Mouse (Mus musculus) midbrain, embryonic 13.5 days (tissue): ENCODE results near the gene Xpnpep2. TPM values are rescaled to one million over a fixed set of nuclear protein-coding genes. Genes with fewer than 3 reads are reported as not detected.

Source experiments
- ATAC-seq: fragments of 200-750 bp; cut with Nextera tagmentation; 2 replicates; pipeline ENCODE4 v1.8.0; 2017; ENCODE audit warnings: mild to moderate bottlenecking, moderate TSS enrichment, moderate library complexity
- H3K27ac ChIP-seq: fragments of 300-500 bp; sonication (generic); 2 replicates; pipeline ENCODE4 v1.5.1; 2015; ENCODE audit warnings: inconsistent platforms, mild to moderate bottlenecking, moderate library complexity
- H3K27me3 ChIP-seq: fragments of 300-500 bp; sonication (generic); 2 replicates; pipeline ENCODE4 v1.6.1; 2015; ENCODE audit warnings: mild to moderate bottlenecking, inconsistent platforms
- H3K36me3 ChIP-seq: fragments of 300-500 bp; sonication (generic); 2 replicates; pipeline ENCODE4 v1.6.1; 2015; ENCODE audit warnings: mild to moderate bottlenecking, inconsistent platforms
- H3K4me1 ChIP-seq: fragments of 300-500 bp; sonication (generic); replicated peaks from 2 replicates; pipeline ENCODE4 v1.6.1; 2015; ENCODE audit warnings: inconsistent platforms
- H3K4me2 ChIP-seq: fragments of 300-500 bp; sonication (generic); replicated peaks from 2 replicates; pipeline ENCODE4 v1.6.1; 2015; ENCODE audit warnings: moderate library complexity, mild to moderate bottlenecking, inconsistent platforms
- H3K4me3 ChIP-seq: fragments of 300-500 bp; sonication (generic); replicated peaks from 2 replicates; pipeline ENCODE4 v1.5.1; 2015; ENCODE audit warnings: mild to moderate bottlenecking, inconsistent platforms
- H3K9ac ChIP-seq: fragments of 300-500 bp; sonication (generic); replicated peaks from 2 replicates; pipeline ENCODE4 v1.6.1; 2015; ENCODE audit warnings: mild to moderate bottlenecking, inconsistent platforms
- H3K9me3 ChIP-seq: fragments of 300-500 bp; sonication (generic); 2 replicates; pipeline ENCODE4 v1.6.1; 2016; ENCODE audit warnings: mild to moderate bottlenecking, inconsistent platforms
- WGBS: fragments of 180-500 bp; shearing (Covaris S2); methylation state at CpG from one replicate; pipeline ENCODE4 v1.1.7; 2015; 5-methylcytosine and 5-hydroxymethylcytosine counted together
- polyA plus RNA-seq: library from polyadenylated mRNA; unstranded; fragments of >200 nt; fragmentation: Nextera tagmentation; extraction: Ambion mirVana; gene quantifications from 2 replicates; pipeline ENCODE4 v1.2.1, GENCODE M21; 2015

Gene Xpnpep2
- polyA plus RNA-seq, 1 experiment from 2014 or later: 1.3 TPM

GRCm38 (mm10) chrX:48129167-48129566 lies 20.6 kb downstream of the Xpnpep2 start:
- Histone ChIP-seq H3K36me3 (no peaks in the 10 kb centered on the region), H3K9ac (no peak overlapping the region), H3K27ac (no peak overlapping the region), H3K4me1 (no peaks in the 10 kb centered on the region), H3K4me2 (no peak overlapping the region), H3K27me3 (no peaks in the 10 kb centered on the region), H3K9me3 (no peaks in the 10 kb centered on the region), H3K4me3 (no peak overlapping the region)
- ATAC-seq: no peak
- WGBS: 82% methylated on average over 1 of the region's 1 CpGs

GRCm38 (mm10) chrX:48136935-48137334 lies 28.4 kb downstream of the Xpnpep2 start:
- Histone ChIP-seq H3K27me3 (no peaks in the 10 kb centered on the region; the same call in 1 of the 2 replicates), H3K4me3 (no peak overlapping the region), H3K9ac (no peak overlapping the region), H3K36me3 (no peaks in the 10 kb centered on the region), H3K4me2 (no peak overlapping the region), H3K27ac (no peak overlapping the region), H3K4me1 (0 out of 2 replicates have a peak, but pooled peaks cover 6% of the 10 kb centered on the region), H3K9me3 (no peaks in the 10 kb centered on the region)
- WGBS: 80% methylated on average over 4 of the region's 4 CpGs
- ATAC-seq: no peak

GRCm38 (mm10) chrX:48138011-48138410 lies 29.5 kb downstream of the Xpnpep2 start:
- no peak overlapping the region for H3K4me2 ChIP-seq
- no peak overlapping the region for H3K9ac ChIP-seq
- H3K36me3 ChIP-seq: no peaks in the 10 kb centered on the region
- no peak overlapping the region for H3K4me3 ChIP-seq
- 0 out of 2 replicates have a peak, but pooled peaks cover 6% of the 10 kb centered on the region for H3K4me1 ChIP-seq
- no peak for ATAC-seq
- no peaks in the 10 kb centered on the region for H3K9me3 ChIP-seq
- no peak overlapping the region for H3K27ac ChIP-seq
- 57% methylated on average over 6 of the region's 6 CpGs for WGBS
- no peaks in the 10 kb centered on the region; the same call in 1 of the 2 replicates for H3K27me3 ChIP-seq

- H3K27me3 ChIP-seq: no peaks in the 10 kb centered on the region; the same call in 1 of the 2 replicates
- 0 out of 2 replicates have a peak, but pooled peaks cover 6% of the 10 kb centered on the region for H3K4me1 ChIP-seq
- H3K9ac ChIP-seq: no peak overlapping the region
- no peak overlapping the region for H3K27ac ChIP-seq
- ATAC-seq: 0 out of 2 replicates have a peak, but pooled peaks have one; percentile 40
- no peak overlapping the region for H3K4me3 ChIP-seq
- no peak overlapping the region for H3K4me2 ChIP-seq
- no peaks in the 10 kb centered on the region for H3K36me3 ChIP-seq
- 52% methylated on average over 7 of the region's 7 CpGs for WGBS
- H3K9me3 ChIP-seq: no peaks in the 10 kb centered on the region
These were observed 30.2 kb downstream of the Xpnpep2 start for GRCm38 (mm10) chrX:48138539-48139275.

- Histone ChIP-seq H3K9me3 (no peaks in the 10 kb centered on the region), H3K4me2 (0 out of 2 replicates have a peak overlapping the region, but pooled peaks have one; percentile 0), H3K36me3 (no peaks in the 10 kb centered on the region), H3K4me1 (0 out of 2 replicates have a peak, but pooled peaks cover 6% of the 10 kb centered on the region), H3K9ac (no peak overlapping the region), H3K27ac (no peak overlapping the region), H3K4me3 (no peak overlapping the region), H3K27me3 (no peaks in the 10 kb centered on the region; the same call in 1 of the 2 replicates)
- ATAC-seq: 0 out of 2 replicates have a peak, but pooled peaks have one; percentile 25
- 31% methylated on average over 14 of the region's 14 CpGs for WGBS
These were observed 31.1 kb downstream of the Xpnpep2 start for GRCm38 (mm10) chrX:48139368-48140285.

- ATAC-seq: no peak
- Histone ChIP-seq H3K27me3 (no peaks in the 10 kb centered on the region; the same call in 1 of the 2 replicates), H3K4me2 (no peak overlapping the region), H3K36me3 (no peaks in the 10 kb centered on the region), H3K4me3 (no peak overlapping the region), H3K9me3 (no peaks in the 10 kb centered on the region), H3K4me1 (0 out of 2 replicates have a peak, but pooled peaks cover 6% of the 10 kb centered on the region), H3K27ac (no peak overlapping the region), H3K9ac (no peak overlapping the region)
- WGBS: 67% methylated on average over 3 of the region's 3 CpGs
These were observed 31.9 kb downstream of the Xpnpep2 start for GRCm38 (mm10) chrX:48140286-48140877.

- Histone ChIP-seq H3K27ac (no peak overlapping the region), H3K4me3 (no peak overlapping the region), H3K9me3 (no peaks in the 10 kb centered on the region), H3K27me3 (no peaks in the 10 kb centered on the region), H3K9ac (no peak overlapping the region), H3K4me1 (0 out of 2 replicates have a peak, but pooled peaks cover 6% of the 10 kb centered on the region), H3K4me2 (no peak overlapping the region), H3K36me3 (no peaks in the 10 kb centered on the region)
- 81% methylated on average over 6 of the region's 6 CpGs for WGBS
- no peak for ATAC-seq
These were observed 33.0 kb downstream of the Xpnpep2 start for GRCm38 (mm10) chrX:48141481-48141880.

- 63% methylated on average over 26 of the region's 26 CpGs for whole genome bisulfite sequencing
- H3K36me3 ChIP-seq: no peaks in the 10 kb centered on the region
- H3K9ac ChIP-seq: no peak overlapping the region
- no peaks in the 10 kb centered on the region for H3K9me3 ChIP-seq
- H3K4me2 ChIP-seq: no peak overlapping the region
- H3K27ac ChIP-seq: no peak overlapping the region
- H3K4me3 ChIP-seq: no peak overlapping the region
- ATAC-seq: peak; percentile 34; the same call in 1 of the 2 replicates
- 0 out of 2 replicates have a peak, but pooled peaks cover 6% of the 10 kb centered on the region for H3K4me1 ChIP-seq
- H3K27me3 ChIP-seq: no peaks in the 10 kb centered on the region
These were observed 35.1 kb downstream of the Xpnpep2 start for GRCm38 (mm10) chrX:48143415-48144335.

GRCm38 (mm10) chrX:48146262-48146661 lies 37.7 kb downstream of the Xpnpep2 start, which contains the start of gene Sash3:
Sash3 (plus strand) TSS chrX:48146436.
- no peaks in the 10 kb centered on the region for H3K27me3 ChIP-seq
- ATAC-seq: no peak
- no peak within 1 kb of the TSS for H3K4me3 ChIP-seq
- no peaks in the 10 kb centered on the region for H3K4me1 ChIP-seq
- 88% methylated on average over 4 of the region's 4 CpGs for WGBS
- no peaks in the 10 kb centered on the region for H3K36me3 ChIP-seq
- no peaks in the 10 kb centered on the region for H3K9me3 ChIP-seq
- no peak within 1 kb of the TSS for H3K9ac ChIP-seq
- no peak within 1 kb of the TSS for H3K27ac ChIP-seq
- no peak within 1 kb of the TSS for H3K4me2 ChIP-seq

- no peak overlapping the region for H3K9ac ChIP-seq
- H3K4me3 ChIP-seq: no peak overlapping the region
- no peak overlapping the region for H3K4me2 ChIP-seq
- 89% methylated on average over 2 of the region's 2 CpGs for WGBS
- ATAC-seq: no peak
- H3K36me3 ChIP-seq: no peaks in the 10 kb centered on the region
- no peaks in the 10 kb centered on the region for H3K4me1 ChIP-seq
- H3K9me3 ChIP-seq: no peaks in the 10 kb centered on the region
- H3K27ac ChIP-seq: no peak overlapping the region
- H3K27me3 ChIP-seq: no peaks in the 10 kb centered on the region
These were observed 38.7 kb downstream of the Xpnpep2 start for GRCm38 (mm10) chrX:48147226-48147625.

GRCm38 (mm10) chrX:48147741-48148186 lies 39.2 kb downstream of the Xpnpep2 start:
- Histone ChIP-seq H3K4me2 (no peak overlapping the region), H3K9me3 (no peaks in the 10 kb centered on the region), H3K27me3 (no peaks in the 10 kb centered on the region), H3K4me1 (no peaks in the 10 kb centered on the region), H3K36me3 (no peaks in the 10 kb centered on the region), H3K4me3 (no peak overlapping the region), H3K27ac (no peak overlapping the region), H3K9ac (no peak overlapping the region)
- no peak for ATAC-seq
- 93% methylated on average over 6 of the region's 7 CpGs for WGBS
